Mouse (Mus musculus): Measurements from ENCODE around the gene Fmnl3. TPM values are rescaled to one million over a fixed set of nuclear protein-coding genes. Genes with fewer than 3 reads are reported as not detected.
"Not testable (repeated sequence)": the region's sequence is repeated elsewhere in the genome, so short reads cannot be mapped to it uniquely, and the experiment has no call there.

Gene Fmnl3
- polyA plus RNA-seq, 1 experiment, result 26.8 TPM

- 60% methylated on average over 3 of the region's 3 CpGs for WGBS
- Histone ChIP-seq H3K27me3 (replicated peaks; ENCODE audit: control insufficient read depth, insufficient read depth, low read length) (no peaks in the 10 kb centered on the region), H3K4me1 (ENCODE audit: control insufficient read depth, insufficient read depth, low read length) (peaks cover 27% of the 10 kb centered on the region; the same call in 1 of the 2 replicates), H3K27ac (ENCODE audit: insufficient read depth, low read depth, low read length) (peak overlapping the region; percentile 76), H3K4me3 (ENCODE audit: insufficient read depth, low read depth, low read length) (no peak overlapping the region), H3K36me3 (ENCODE audit: control insufficient read depth, insufficient read depth, low read length) (no peaks in the 10 kb centered on the region)
- peak; percentile 87 for DNase-seq
- TF ChIP-seq CTCF (conservative IDR thresholded peaks at IDR 0.05; ENCODE audit: insufficient read depth, insufficient read length, low read depth, low read length), result no peak
- TF ChIP-seq POLR2A (IDR thresholded peaks at IDR 0.05; ENCODE audit: low read depth, low read length), result no peak
These were observed 16.5 kb upstream of the Fmnl3 start for GRCm38 (mm10) chr15:99386796-99387195.

- not testable (repeated sequence) for H3K4me3 ChIP-seq (ENCODE audit: insufficient read depth, low read depth, low read length); H3K27me3 ChIP-seq (replicated peaks; ENCODE audit: control insufficient read depth, insufficient read depth, low read length); H3K36me3 ChIP-seq (ENCODE audit: control insufficient read depth, insufficient read depth, low read length)
- peak; percentile 19; the same call in 1 of the 2 replicates for TF ChIP-seq CTCF (conservative IDR thresholded peaks at IDR 0.05; ENCODE audit: insufficient read depth, insufficient read length, low read depth, low read length)
- Histone ChIP-seq H3K27ac (ENCODE audit: insufficient read depth, low read depth, low read length) (peak overlapping the region; percentile 52; the same call in 1 of the 2 replicates), H3K4me1 (ENCODE audit: control insufficient read depth, insufficient read depth, low read length) (peaks cover 22% of the 10 kb centered on the region; the same call in 1 of the 2 replicates)
- DNase-seq, result peak; percentile 61
- 82% methylated on average over 3 of the region's 3 CpGs for WGBS
These were observed 15.8 kb upstream of the Fmnl3 start for GRCm38 (mm10) chr15:99386110-99386509.

GRCm38 (mm10) chr15:99384071-99384470 lies 13.8 kb upstream of the Fmnl3 start:
- peaks cover 22% of the 10 kb centered on the region; the same call in 1 of the 2 replicates for H3K4me1 ChIP-seq (ENCODE audit: control insufficient read depth, insufficient read depth, low read length)
- no peak for DNase-seq
- H3K36me3 ChIP-seq (ENCODE audit: control insufficient read depth, insufficient read depth, low read length), result no peaks in the 10 kb centered on the region
- no peak overlapping the region for H3K4me3 ChIP-seq (ENCODE audit: insufficient read depth, low read depth, low read length)
- no peaks in the 10 kb centered on the region for H3K27me3 ChIP-seq (replicated peaks; ENCODE audit: control insufficient read depth, insufficient read depth, low read length)
- no peak for TF ChIP-seq CTCF (conservative IDR thresholded peaks at IDR 0.05; ENCODE audit: insufficient read depth, insufficient read length, low read depth, low read length)
- no peak for TF ChIP-seq POLR2A (IDR thresholded peaks at IDR 0.05; ENCODE audit: low read depth, low read length)
- WGBS, result 44% methylated on average over 6 of the region's 6 CpGs
- peak overlapping the region; percentile 63; the same call in 1 of the 2 replicates for H3K27ac ChIP-seq (ENCODE audit: insufficient read depth, low read depth, low read length)

- Histone ChIP-seq H3K4me1 (ENCODE audit: control insufficient read depth, insufficient read depth, low read length) (peaks cover 19% of the 10 kb centered on the region; the same call in 1 of the 2 replicates), H3K27me3 (replicated peaks; ENCODE audit: control insufficient read depth, insufficient read depth, low read length) (no peaks in the 10 kb centered on the region), H3K27ac (ENCODE audit: insufficient read depth, low read depth, low read length) (no peak overlapping the region), H3K4me3 (ENCODE audit: insufficient read depth, low read depth, low read length) (no peak overlapping the region), H3K36me3 (ENCODE audit: control insufficient read depth, insufficient read depth, low read length) (no peaks in the 10 kb centered on the region)
- TF ChIP-seq POLR2A (IDR thresholded peaks at IDR 0.05; ENCODE audit: low read depth, low read length) (no peak), CTCF (conservative IDR thresholded peaks at IDR 0.05; ENCODE audit: insufficient read depth, insufficient read length, low read depth, low read length) (no peak)
- peak; percentile 90 for DNase-seq
These were observed 12.6 kb upstream of the Fmnl3 start for GRCm38 (mm10) chr15:99382893-99383292.

- WGBS, result 89% methylated on average over 5 of the region's 5 CpGs
- peaks cover 6% of the 10 kb centered on the region for H3K4me1 ChIP-seq (ENCODE audit: control insufficient read depth, insufficient read depth, low read length)
- DNase-seq, result no peak
These were observed 6.0 kb upstream of the Fmnl3 start for GRCm38 (mm10) chr15:99376240-99376639.

GRCm38 (mm10) chr15:99375581-99375980 lies 5.3 kb upstream of the Fmnl3 start:
- no peaks in the 10 kb centered on the region for H3K36me3 ChIP-seq (ENCODE audit: control insufficient read depth, insufficient read depth, low read length)
- 75% methylated on average over 3 of the region's 3 CpGs for WGBS
- H3K4me3 ChIP-seq (ENCODE audit: insufficient read depth, low read depth, low read length), result no peak overlapping the region
- H3K4me1 ChIP-seq (ENCODE audit: control insufficient read depth, insufficient read depth, low read length), result peaks cover 7% of the 10 kb centered on the region
- DNase-seq, result no peak
- TF ChIP-seq POLR2A (IDR thresholded peaks at IDR 0.05; ENCODE audit: low read depth, low read length) (no peak), CTCF (conservative IDR thresholded peaks at IDR 0.05; ENCODE audit: insufficient read depth, insufficient read length, low read depth, low read length) (no peak)
- no peaks in the 10 kb centered on the region for H3K27me3 ChIP-seq (replicated peaks; ENCODE audit: control insufficient read depth, insufficient read depth, low read length)
- H3K27ac ChIP-seq (ENCODE audit: insufficient read depth, low read depth, low read length), result no peak overlapping the region

More at GRCm38 (mm10) chr15:99376240-99376639, 6.0 kb upstream of the Fmnl3 start:
- TF ChIP-seq CTCF (conservative IDR thresholded peaks at IDR 0.05; ENCODE audit: insufficient read depth, insufficient read length, low read depth, low read length) (no peak), POLR2A (IDR thresholded peaks at IDR 0.05; ENCODE audit: low read depth, low read length) (no peak)
- Histone ChIP-seq H3K36me3 (ENCODE audit: control insufficient read depth, insufficient read depth, low read length) (no peaks in the 10 kb centered on the region), H3K27ac (ENCODE audit: insufficient read depth, low read depth, low read length) (no peak overlapping the region), H3K4me3 (ENCODE audit: insufficient read depth, low read depth, low read length) (no peak overlapping the region), H3K27me3 (replicated peaks; ENCODE audit: control insufficient read depth, insufficient read depth, low read length) (no peaks in the 10 kb centered on the region)

- no peak for DNase-seq
- no peak overlapping the region for H3K27ac ChIP-seq (ENCODE audit: insufficient read depth, low read depth, low read length)
- peaks cover 7% of the 10 kb centered on the region for H3K4me1 ChIP-seq (ENCODE audit: control insufficient read depth, insufficient read depth, low read length)
- H3K4me3 ChIP-seq (ENCODE audit: insufficient read depth, low read depth, low read length), result no peak overlapping the region
- H3K27me3 ChIP-seq (replicated peaks; ENCODE audit: control insufficient read depth, insufficient read depth, low read length), result no peaks in the 10 kb centered on the region
- TF ChIP-seq POLR2A (IDR thresholded peaks at IDR 0.05; ENCODE audit: low read depth, low read length) (no peak), CTCF (conservative IDR thresholded peaks at IDR 0.05; ENCODE audit: insufficient read depth, insufficient read length, low read depth, low read length) (no peak)
- no peaks in the 10 kb centered on the region for H3K36me3 ChIP-seq (ENCODE audit: control insufficient read depth, insufficient read depth, low read length)
- WGBS, result 92% methylated on average over 5 of the region's 5 CpGs
These were observed 4.8 kb upstream of the Fmnl3 start for GRCm38 (mm10) chr15:99375036-99375435.
